Mouse (Mus musculus): ENCODE measurements at regions not wholly inside any gene's neighbourhood (a gene's known extent, or its start where the extent isn't known, plus 50 kb on each side); places are given as distances from the start of the nearest gene placed in this dataset.

DNA sequence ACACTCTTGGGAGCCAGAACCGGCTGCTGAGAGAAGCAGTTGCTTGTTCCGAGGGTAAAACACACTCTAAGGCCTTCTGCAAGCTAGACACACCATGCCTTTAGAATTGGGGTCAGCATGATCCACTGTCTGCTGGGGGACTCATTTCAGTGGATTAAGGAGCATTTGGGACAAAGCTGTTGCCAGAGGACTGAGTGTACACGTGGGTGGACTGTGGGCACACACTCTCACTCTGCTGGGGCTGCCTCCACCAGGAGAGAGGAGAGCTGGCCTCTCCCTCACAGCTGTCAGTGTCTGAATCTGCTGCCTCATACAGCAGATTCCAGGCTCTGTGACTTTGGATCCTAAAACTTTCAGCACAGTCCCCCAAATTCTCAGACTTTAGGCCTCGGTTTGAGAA, 161.2 kb upstream of the Rreb1 start:
- no peaks in the 10 kb centered on the region for H3K4me1 ChIP-seq (replicated peaks; ENCODE audit: control insufficient read depth, insufficient read depth, low read length)
- H3K27me3 ChIP-seq (ENCODE audit: control insufficient read depth, insufficient read depth, low read length) = no peaks in the 10 kb centered on the region
- no peaks in the 10 kb centered on the region for H3K36me3 ChIP-seq (ENCODE audit: control insufficient read depth, insufficient read depth, low read length)
- no peak for ATAC-seq (replicated peaks; ENCODE audit: low FRiP score)
- no peaks in the 10 kb centered on the region for H3K9me3 ChIP-seq (ENCODE audit: control insufficient read depth, low read length)
- no peak overlapping the region for H3K9ac ChIP-seq (ENCODE audit: low read length)
- H3K4me2 ChIP-seq (ENCODE audit: low read depth, low read length, severe bottlenecking) = no peak overlapping the region
- no peak overlapping the region for H3K4me3 ChIP-seq (ENCODE audit: low read depth, low read length)
- 83% methylated on average over 4 of the region's 4 CpGs for WGBS
- no peak for DNase-seq (ENCODE audit: low spot score)
- no peak overlapping the region for H3K27ac ChIP-seq (ENCODE audit: low read depth, low read length)

DNA sequence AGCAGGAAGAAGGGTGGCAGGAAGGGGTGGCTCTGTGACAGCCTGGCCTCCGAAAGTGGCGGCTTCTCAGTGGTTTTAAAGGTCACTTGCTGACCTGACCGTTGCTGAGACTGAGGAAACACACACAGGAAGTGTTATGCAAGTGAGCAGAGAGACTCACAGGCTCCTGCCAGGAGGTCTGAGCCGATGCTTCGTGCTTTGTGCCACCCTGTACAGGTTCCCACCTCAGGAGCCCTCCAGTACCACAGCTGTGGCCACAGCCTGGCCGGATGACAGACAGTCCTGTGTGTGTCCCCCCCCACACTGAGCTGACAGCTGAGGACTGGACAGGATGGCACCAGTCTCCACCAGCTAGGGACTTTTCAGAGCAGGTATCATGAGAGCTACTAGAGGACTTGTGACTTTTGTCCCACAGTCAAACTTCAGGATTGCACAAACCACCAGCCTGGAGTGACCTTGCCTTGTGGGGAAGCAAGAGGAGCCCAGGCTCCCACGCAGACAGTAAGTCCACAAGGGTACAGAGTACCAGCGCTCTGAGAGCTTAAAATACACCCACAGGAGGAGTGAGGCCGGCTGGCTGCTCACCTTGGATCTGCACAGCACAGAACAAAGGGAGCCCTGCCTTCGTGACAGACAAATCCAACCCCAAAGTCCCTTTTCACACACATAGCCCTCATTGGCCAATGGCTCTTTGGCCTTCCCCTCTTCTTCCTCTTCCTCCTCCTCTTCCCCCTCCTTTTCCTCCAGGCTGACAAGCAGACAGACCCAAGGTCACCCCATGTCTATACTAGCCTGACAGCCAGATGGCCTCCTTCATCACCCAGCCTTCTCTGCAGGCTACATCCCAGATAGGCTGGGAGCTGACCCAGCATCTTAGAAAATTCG, 158.1 kb upstream of the Rreb1 start:
- Histone ChIP-seq H3K27me3 (ENCODE audit: control insufficient read depth, insufficient read depth, low read length) (no peaks in the 10 kb centered on the region), H3K4me2 (ENCODE audit: low read depth, low read length, severe bottlenecking) (no peak overlapping the region), H3K4me3 (ENCODE audit: low read depth, low read length) (no peak overlapping the region), H3K36me3 (ENCODE audit: control insufficient read depth, insufficient read depth, low read length) (no peaks in the 10 kb centered on the region), H3K9ac (ENCODE audit: low read length) (no peak overlapping the region), H3K9me3 (ENCODE audit: control insufficient read depth, low read length) (no peaks in the 10 kb centered on the region), H3K27ac (ENCODE audit: low read depth, low read length) (no peak overlapping the region), H3K4me1 (replicated peaks; ENCODE audit: control insufficient read depth, insufficient read depth, low read length) (no peaks in the 10 kb centered on the region)
- DNase-seq (ENCODE audit: low spot score) (no peak), ATAC-seq (replicated peaks; ENCODE audit: low FRiP score) (no peak)
- 67% methylated on average over 11 of the region's 11 CpGs for WGBS

GRCm38 (mm10) chr13:37621319-37622050, 156.7 kb upstream of the Rreb1 start:
- H3K9me3 ChIP-seq (ENCODE audit: control insufficient read depth, low read length) = no peaks in the 10 kb centered on the region
- WGBS = 91% methylated on average over 5 of the region's 5 CpGs
- no peak overlapping the region for H3K9ac ChIP-seq (ENCODE audit: low read length)
- H3K27ac ChIP-seq (ENCODE audit: low read depth, low read length) = no peak overlapping the region
- H3K36me3 ChIP-seq (ENCODE audit: control insufficient read depth, insufficient read depth, low read length) = no peaks in the 10 kb centered on the region
- H3K4me1 ChIP-seq (replicated peaks; ENCODE audit: control insufficient read depth, insufficient read depth, low read length) = no peaks in the 10 kb centered on the region
- H3K4me3 ChIP-seq (ENCODE audit: low read depth, low read length) = no peak overlapping the region
- DNase-seq (ENCODE audit: low spot score) (no peak), ATAC-seq (replicated peaks; ENCODE audit: low FRiP score) (no peak)
- no peak overlapping the region for H3K4me2 ChIP-seq (ENCODE audit: low read depth, low read length, severe bottlenecking)
- H3K27me3 ChIP-seq (ENCODE audit: control insufficient read depth, insufficient read depth, low read length) = no peaks in the 10 kb centered on the region

DNA sequence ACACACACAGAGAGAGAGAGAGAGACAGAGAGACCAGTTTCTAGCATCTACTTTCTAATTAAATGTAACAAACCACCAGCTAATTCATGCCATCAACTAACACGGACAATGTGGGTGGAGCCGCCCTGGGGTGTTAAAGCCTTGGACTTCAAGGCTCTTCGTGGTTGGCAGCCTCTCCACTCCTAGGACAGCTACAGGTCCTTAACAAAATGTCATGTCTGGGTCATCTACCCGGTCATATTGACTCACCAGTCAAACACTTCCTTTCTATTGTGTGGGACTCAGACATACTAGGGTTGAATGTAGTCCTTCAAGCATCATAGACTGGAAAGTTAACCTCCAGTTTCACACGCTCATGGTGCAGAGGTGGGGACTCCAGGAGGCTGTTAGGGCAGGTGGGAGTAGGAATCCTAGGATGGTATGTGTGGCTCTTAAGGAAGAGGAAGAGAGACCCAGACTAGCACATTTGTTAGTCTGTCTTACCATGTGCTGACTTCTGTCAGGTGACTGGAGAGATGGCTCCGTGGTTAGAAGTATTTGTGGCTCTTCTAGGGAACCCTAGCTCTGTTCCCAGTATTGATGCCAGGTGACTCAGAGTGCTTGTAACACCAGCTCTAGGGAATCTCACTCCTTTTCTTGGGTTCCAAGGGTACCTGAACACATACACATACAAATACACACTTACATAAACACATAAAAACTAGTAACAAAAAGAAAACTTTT, 155.7 kb upstream of the Rreb1 start:
- no peak for DNase-seq (ENCODE audit: low spot score)
- Histone ChIP-seq H3K4me3 (ENCODE audit: low read depth, low read length) (no peak overlapping the region), H3K4me2 (ENCODE audit: low read depth, low read length, severe bottlenecking) (no peak overlapping the region), H3K9me3 (ENCODE audit: control insufficient read depth, low read length) (no peaks in the 10 kb centered on the region), H3K27ac (ENCODE audit: low read depth, low read length) (no peak overlapping the region), H3K36me3 (ENCODE audit: control insufficient read depth, insufficient read depth, low read length) (no peaks in the 10 kb centered on the region), H3K4me1 (replicated peaks; ENCODE audit: control insufficient read depth, insufficient read depth, low read length) (no peaks in the 10 kb centered on the region), H3K27me3 (ENCODE audit: control insufficient read depth, insufficient read depth, low read length) (no peaks in the 10 kb centered on the region), H3K9ac (ENCODE audit: low read length) (no peak overlapping the region)
- no peak for ATAC-seq (replicated peaks; ENCODE audit: low FRiP score)
- 74% methylated on average over 6 of the region's 6 CpGs for WGBS

GRCm38 (mm10) chr13:37624741-37625140, 153.5 kb upstream of the Rreb1 start:
- DNase-seq (ENCODE audit: low spot score) = no peak
- WGBS = 40% methylated on average over 1 of the region's 1 CpGs
- H3K4me3 ChIP-seq (ENCODE audit: low read depth, low read length) = no peak overlapping the region
- no peaks in the 10 kb centered on the region for H3K4me1 ChIP-seq (replicated peaks; ENCODE audit: control insufficient read depth, insufficient read depth, low read length)
- no peak for ATAC-seq (replicated peaks; ENCODE audit: low FRiP score)
- no peaks in the 10 kb centered on the region for H3K36me3 ChIP-seq (ENCODE audit: control insufficient read depth, insufficient read depth, low read length)
- H3K9ac ChIP-seq (ENCODE audit: low read length) = no peak overlapping the region
- no peak overlapping the region for H3K27ac ChIP-seq (ENCODE audit: low read depth, low read length)
- H3K4me2 ChIP-seq (ENCODE audit: low read depth, low read length, severe bottlenecking) = no peak overlapping the region
- H3K27me3 ChIP-seq (ENCODE audit: control insufficient read depth, insufficient read depth, low read length) = no peaks in the 10 kb centered on the region
- H3K9me3 ChIP-seq (ENCODE audit: control insufficient read depth, low read length) = no peaks in the 10 kb centered on the region

DNA sequence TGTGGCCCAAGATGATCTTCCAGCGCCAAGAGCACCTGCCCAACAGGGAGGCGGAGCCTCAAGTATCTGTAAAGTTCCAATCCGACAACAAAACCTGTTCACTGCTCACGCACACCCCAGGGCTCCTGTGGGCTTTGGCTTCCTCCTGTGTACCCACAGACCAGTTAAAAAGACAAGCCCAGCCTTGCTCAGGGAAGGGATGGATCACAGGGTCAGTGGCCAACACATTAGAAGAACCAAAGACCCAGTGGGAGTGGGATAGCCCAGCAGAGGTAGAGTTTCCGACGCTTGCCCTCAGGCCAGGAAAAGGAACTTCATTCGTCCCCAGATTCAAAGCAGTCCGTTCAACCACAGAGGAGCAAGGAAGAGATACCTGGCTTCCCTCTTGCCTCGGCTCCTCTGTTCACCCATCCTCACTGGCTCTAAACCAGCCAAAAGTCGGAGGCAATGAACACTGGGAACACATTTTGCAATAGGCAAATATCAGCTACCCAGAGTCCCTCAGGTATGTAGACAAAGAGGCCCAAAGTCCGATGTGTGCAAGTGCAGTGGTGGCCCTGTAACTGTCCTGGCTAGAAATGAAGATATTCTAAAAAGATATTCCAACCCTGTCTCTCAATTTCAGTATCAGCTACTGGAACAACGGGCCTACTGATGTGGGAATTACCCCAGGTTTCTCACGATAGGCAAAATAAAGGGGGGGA, 152.5 kb upstream of the Rreb1 start:
- H3K9ac ChIP-seq (ENCODE audit: low read length) = no peak overlapping the region
- 89% methylated on average over 13 of the region's 13 CpGs for WGBS
- H3K36me3 ChIP-seq (ENCODE audit: control insufficient read depth, insufficient read depth, low read length) = no peaks in the 10 kb centered on the region
- H3K4me1 ChIP-seq (replicated peaks; ENCODE audit: control insufficient read depth, insufficient read depth, low read length) = no peaks in the 10 kb centered on the region
- H3K4me2 ChIP-seq (ENCODE audit: low read depth, low read length, severe bottlenecking) = no peak overlapping the region
- no peak overlapping the region for H3K4me3 ChIP-seq (ENCODE audit: low read depth, low read length)
- ATAC-seq (replicated peaks; ENCODE audit: low FRiP score) (no peak), DNase-seq (ENCODE audit: low spot score) (no peak)
- H3K9me3 ChIP-seq (ENCODE audit: control insufficient read depth, low read length) = no peaks in the 10 kb centered on the region
- no peaks in the 10 kb centered on the region for H3K27me3 ChIP-seq (ENCODE audit: control insufficient read depth, insufficient read depth, low read length)
- no peak overlapping the region for H3K27ac ChIP-seq (ENCODE audit: low read depth, low read length)

DNA sequence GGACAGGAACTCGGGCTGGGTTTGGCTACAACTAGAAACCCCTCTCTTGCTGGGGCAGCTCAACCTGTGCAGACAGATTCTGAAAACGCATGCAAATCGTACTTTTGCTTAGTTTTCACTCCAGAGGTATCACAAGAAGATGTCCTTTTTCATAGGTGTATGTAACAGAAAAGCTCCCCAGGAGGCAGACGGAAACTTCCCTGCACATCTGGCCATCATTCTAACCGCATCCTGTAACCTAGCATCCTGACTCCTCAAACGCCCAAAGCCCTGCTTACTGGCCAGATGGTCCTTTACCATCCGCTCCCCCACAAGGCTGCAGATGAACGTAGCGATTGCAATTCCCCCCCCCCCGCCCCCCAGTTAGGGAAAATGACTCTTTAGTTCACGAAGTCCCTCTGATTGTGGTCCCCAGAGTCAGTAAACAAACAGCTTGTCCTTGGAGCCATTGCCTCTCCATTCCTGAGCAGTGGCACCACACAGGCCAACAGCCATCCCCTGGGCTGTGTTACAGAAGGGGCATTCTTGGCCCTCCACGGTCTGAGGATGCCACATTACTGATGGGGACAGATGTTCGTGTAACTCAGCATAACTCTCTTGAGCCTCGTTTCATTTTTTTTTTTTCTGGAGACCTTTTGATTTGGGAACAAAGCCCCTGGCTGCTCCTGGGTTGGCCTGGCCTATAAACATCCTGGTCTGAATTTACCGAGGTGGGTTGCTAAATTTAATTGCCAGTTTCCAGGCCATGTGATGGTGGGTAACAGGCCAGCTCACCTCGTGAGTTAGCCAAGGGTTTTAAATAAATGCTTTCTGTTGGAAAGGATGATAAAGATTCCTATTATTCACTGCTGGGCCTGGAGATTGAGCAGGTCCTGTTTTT, 149.6 kb upstream of the Rreb1 start:
- H3K27ac ChIP-seq (ENCODE audit: low read depth, low read length) = no peak overlapping the region
- ATAC-seq (replicated peaks; ENCODE audit: low FRiP score) (no peak), DNase-seq (ENCODE audit: low spot score) (no peak)
- H3K9me3 ChIP-seq (ENCODE audit: control insufficient read depth, low read length) = no peaks in the 10 kb centered on the region
- H3K9ac ChIP-seq (ENCODE audit: low read length) = no peak overlapping the region
- H3K4me3 ChIP-seq (ENCODE audit: low read depth, low read length) = no peak overlapping the region
- no peaks in the 10 kb centered on the region for H3K4me1 ChIP-seq (replicated peaks; ENCODE audit: control insufficient read depth, insufficient read depth, low read length)
- no peaks in the 10 kb centered on the region for H3K27me3 ChIP-seq (ENCODE audit: control insufficient read depth, insufficient read depth, low read length)
- no peak overlapping the region for H3K4me2 ChIP-seq (ENCODE audit: low read depth, low read length, severe bottlenecking)
- 74% methylated on average over 16 of the region's 16 CpGs for WGBS
- H3K36me3 ChIP-seq (ENCODE audit: control insufficient read depth, insufficient read depth, low read length) = no peaks in the 10 kb centered on the region

All from forebrain, embryonic 11.5 days (tissue).